Mouse (Mus musculus): ENCODE measurements at regions not wholly inside any gene's neighbourhood (a gene's known extent, or its start where the extent isn't known, plus 50 kb on each side); places are given as distances from the start of the nearest gene placed in this dataset.
"Not testable (repeated sequence)": the region's sequence is repeated elsewhere in the genome, so short reads cannot be mapped to it uniquely, and the experiment has no call there.

DNA sequence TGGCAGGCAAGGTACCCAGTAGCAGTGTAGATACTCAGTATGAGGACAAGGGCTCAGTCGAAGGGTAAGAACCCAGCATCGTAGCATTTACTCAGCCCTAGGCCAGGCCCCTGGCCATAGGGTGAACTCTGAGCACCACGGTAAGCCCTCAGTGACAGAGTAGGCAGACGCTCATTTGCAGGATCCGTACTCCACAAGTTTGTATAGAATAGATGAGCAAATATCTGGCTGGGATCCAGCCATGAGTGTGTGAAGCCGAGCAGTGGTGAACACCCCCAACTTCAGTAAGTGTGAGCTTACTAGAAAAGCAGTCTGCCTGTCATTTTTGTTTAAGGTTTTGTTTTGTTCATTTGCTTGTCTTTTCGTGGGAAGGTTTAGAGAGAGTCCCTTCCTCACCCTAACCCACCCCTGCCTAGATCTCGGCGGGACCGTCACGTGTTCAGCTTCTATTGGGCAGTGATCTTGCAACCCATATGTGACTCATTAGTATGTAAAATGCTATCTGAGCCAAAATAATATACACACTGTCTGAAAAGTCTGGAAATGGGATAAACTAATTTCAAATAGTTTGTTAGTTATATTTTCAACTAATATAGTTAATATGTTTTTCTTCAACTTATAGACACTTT is 76.3 kb downstream of the Gm5447 start:
- DNase-seq (ENCODE audit: low read depth): no peak

DNA sequence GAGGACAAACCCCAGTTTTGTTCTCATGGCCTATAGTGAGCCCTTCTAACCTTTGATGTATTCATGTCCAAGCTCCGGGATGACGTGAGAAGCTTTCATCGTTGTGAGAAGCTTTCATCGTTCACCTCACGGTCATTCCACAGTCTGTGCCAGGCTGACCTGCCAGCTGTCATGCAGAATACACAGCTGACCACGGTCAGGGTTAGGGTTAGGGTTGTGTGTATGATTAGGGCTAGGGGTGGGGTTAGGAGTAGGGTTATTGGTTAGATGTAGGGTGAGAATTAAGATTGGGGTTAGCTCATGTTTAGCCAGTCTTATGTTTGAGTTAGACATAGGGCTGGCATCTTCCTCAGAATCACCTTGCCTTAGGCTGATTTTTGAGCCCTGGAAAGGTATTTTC is 77.6 kb downstream of the Gm5447 start:
- DNase-seq (ENCODE audit: low read depth): not testable (repeated sequence)

DNA sequence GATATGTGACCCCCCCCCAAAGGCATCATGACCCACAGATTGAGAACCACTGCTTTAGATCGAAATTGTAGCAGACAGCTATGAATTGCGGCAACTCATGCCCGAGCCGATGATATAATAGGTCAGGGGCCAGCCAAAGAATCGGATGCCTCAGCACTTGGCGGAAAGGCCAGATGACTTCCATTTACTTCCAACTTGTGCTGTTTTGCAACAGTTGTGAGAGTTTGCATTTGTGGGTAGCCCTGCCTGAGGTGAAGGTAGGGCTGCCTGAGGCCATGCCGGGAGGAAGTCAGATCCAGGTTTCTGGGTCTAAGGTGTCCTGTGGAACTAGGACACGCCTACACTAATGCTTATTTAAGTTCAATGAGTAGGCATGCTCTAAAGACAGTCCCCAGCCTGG is 80.4 kb downstream of the Gm5447 start:
- no peak for DNase-seq (ENCODE audit: low read depth)

- no peak for DNase-seq (ENCODE audit: low read depth)
Measured at GRCm38 (mm10) chr13:31055376-31056083, 81.5 kb downstream of the Gm5447 start.

GRCm38 (mm10) chr13:31056154-31056871 is 82.3 kb downstream of the Gm5447 start:
- no peak for DNase-seq (ENCODE audit: low read depth)

- DNase-seq (ENCODE audit: low read depth): no peak
Measured at GRCm38 (mm10) chr13:31060916-31061431, 87.0 kb downstream of the Gm5447 start.

- DNase-seq (ENCODE audit: low read depth): no peak
Measured at GRCm38 (mm10) chr13:31068343-31068742, 94.3 kb downstream of the Gm5447 start.

DNA sequence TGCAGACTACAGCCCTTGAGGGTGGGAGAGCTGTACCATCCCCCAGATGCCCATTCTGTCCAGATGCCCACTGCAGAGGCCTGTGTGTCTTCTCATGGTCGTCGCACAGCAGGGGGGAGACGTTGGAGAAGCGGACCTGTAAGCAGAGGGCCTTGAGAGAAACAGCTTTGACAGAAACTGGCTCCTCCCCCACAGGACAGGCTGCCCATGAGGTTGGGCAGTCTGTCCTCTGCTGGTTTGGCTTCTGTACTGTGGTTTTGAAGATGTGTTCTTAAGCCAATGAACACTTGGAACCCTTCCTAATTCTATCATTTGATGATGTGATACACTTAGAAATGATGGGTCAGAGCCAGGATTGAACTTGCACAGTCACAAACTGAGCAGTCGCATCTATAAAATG is 102.5 kb downstream of the Gm5447 start:
- DNase-seq (ENCODE audit: low read depth): no peak

DNA sequence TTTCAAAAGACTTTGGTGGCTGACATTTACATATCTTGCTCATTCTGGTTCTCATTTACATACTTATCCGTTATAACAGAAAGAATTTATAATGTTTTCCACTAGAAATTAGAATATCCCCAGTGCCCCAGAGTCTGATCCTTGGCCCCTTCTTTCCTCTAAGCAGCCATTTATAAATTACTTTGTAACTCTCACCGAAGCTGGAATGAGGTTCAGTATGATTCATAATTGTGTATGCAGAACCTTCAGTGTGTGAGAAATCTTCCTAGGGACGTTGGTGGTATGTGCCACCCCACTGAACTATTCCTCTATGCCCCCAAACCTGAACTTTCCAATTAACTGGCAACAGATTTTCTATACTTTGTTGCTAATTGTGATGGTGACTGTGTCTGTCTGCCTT is 104.7 kb downstream of the Gm5447 start:
- no peak for DNase-seq (ENCODE audit: low read depth)

- no peak for DNase-seq (ENCODE audit: low read depth)
Measured at GRCm38 (mm10) chr13:31080215-31080614, 106.2 kb downstream of the Gm5447 start.

GRCm38 (mm10) chr13:31082448-31083140 is 108.6 kb downstream of the Gm5447 start:
- DNase-seq (ENCODE audit: low read depth): peak; percentile 80

- no peak for DNase-seq (ENCODE audit: low read depth)
Measured at GRCm38 (mm10) chr13:31101051-31101450, 127.0 kb downstream of the Gm5447 start.

DNA sequence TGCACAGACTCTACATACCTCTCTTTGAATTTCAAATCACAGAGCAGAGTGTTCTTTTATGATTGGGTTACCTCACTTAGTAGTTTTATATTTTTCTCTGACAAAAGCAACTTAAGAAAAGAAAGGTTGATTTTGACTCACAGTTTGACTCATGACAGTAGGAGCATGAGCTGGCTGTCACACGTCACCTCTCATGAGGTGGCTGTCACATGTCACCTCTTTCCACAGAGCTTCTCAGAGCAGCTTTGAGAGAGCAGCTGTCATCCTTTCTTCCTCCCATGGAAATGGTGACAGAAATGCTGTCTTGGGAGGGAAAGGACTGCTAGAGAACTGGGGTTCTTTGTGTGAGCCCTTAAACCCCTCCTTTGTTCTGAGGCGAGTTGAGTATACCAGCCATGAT is 133.4 kb downstream of the Gm5447 start:
- no peak for DNase-seq (ENCODE audit: low read depth)

DNA sequence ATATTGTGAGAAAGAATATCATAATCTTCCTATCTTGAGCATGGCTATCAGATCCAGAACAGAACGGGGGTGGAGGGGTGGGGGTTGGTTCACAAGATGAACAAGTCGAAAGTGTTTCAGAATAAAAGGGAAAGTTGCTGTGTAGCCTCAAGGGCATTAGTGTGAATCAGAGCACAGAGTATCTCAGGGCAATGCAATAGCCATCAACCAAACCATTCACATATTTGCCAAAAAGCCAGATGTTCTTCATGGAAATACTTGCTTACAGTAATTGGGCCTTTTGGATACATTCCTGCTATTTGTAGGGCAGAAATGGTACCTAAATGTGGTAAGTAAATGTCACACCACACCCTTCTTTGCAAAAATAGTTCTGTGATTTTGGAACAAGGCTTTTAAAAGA is 135.2 kb downstream of the Gm5447 start:
- DNase-seq (ENCODE audit: low read depth): no peak

DNA sequence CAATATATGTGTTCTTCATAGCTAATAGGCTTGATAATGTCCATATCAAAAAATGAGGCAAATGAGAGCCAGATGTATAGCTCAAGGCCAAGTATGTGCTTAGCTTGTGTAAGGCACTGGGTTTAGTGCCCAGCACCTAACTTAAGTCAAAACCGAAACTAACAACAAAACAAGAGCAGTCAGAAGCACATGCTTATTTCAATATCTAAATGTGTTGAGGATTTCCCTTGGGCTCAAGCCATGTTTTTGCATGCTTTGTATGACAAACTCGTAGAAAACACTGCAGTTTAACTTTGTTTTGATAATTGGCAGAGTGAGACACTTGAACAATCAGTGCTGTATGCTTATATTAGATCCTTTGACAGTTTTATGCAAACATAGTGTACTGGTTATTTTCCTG is 148.7 kb downstream of the Gm5447 start:
- no peak for DNase-seq (ENCODE audit: low read depth)

DNA sequence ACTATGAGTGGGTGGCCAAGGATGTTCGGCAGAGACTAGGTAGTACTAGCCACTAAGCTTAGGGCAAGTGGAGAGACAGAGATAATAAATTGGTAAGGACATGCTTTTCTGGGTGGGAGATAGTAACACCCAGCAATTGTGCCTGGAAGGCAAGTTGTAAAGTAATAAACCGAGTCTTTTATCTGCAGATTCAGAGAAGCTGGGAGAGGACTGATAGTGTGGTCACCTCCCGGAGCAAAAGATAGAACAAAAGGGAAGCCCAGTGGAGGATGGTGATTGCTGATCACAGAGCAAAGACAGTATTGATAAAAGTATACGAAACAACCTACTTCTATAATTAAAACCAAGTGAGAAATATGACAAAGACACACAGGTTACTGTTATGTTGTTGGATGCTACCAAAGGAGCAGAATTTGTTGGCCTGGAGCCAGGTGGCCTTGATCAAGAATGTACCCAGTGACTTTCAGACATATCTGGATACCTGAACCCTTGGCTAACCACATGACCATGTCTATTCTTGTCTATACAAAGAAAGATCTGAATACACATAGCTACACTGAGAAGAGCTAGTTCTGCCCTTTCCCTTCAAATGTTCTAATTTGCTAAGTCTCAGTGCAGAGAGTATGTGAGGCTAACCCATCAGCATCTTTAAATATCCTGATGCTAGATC is 150.7 kb downstream of the Gm5447 start:
- DNase-seq (ENCODE audit: low read depth): no peak

DNA sequence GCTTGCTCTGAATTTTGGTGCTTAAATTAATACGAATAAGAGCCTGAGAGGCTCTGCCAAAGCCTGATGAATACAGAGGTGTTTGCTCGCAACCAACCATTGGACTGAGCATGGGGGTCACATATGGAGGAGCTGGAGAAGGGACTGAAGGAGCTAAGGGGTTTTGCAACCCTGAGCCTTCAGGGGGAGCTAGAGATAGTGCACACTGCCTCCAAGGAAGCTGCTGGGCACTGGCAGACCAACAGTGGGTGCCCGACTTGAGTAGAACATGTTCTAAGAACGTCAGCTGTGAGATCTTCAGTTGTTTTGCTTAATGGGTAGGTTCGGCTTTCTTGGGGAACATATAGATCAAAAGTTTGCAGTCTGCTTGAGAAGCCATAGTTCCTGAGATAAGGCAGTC is 158.5 kb downstream of the Gm5447 start:
- peak; percentile 10 for DNase-seq (ENCODE audit: low read depth)

DNA sequence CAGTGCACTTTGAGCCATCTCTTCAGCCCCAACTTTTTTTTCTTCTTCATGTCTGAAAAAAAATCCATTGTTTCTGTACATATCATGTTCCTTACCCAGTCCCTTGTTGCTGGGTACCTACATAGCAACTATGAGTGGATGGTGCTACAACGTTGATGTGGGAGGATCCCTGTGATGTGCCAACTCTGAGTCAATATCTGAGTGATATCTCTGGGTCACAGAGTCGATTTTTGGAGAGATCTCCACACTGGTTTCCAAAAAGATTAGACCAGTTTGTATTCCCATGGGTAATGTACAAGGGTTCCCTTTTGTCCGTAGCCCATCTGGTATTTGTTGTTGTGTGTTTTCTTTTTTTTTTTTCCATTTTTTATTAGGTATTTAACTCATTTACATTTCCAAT is 165.7 kb downstream of the Gm5447 start:
- no peak for DNase-seq (ENCODE audit: low read depth)

DNA sequence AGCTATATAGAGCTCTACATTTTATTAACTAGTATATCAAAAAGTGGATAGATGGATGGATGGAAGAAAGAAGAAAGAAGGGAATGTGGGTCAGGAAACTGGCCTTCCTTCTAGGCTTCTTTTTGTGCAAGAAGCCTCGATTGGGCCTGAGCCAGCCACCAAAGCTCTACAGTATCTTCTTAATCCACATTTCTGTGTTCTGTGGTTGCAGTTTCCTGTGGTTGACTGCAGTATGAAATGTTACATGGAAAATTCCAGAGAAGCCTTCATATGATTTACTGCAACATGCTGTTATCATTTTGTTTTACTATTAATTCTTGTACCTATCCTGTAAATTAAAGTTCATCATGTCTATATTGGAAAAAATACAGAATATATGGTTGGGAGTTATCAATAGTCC is 173.3 kb downstream of the Gm5447 start:
- DNase-seq (ENCODE audit: low read depth): peak; percentile 47

DNA sequence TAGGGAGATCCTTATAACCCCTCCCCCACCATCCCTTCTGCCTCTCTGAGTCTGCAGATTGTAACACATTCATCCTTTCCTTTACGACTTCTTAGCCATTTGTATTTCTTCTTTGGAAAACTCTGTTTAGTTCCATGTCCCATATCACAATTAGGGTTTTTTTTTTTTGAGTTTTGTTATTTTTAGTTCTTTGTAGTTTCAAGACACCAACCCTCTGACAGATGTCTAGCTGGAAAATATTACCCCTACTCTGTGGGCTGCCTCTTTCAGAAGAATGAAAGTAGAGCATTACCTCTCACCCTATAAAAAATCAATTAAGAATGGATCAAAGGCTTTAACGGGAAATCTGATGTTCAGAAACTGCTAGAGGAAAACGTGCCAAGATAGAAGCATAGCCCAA is 180.1 kb downstream of the Gm5447 start:
- DNase-seq (ENCODE audit: low read depth): no peak

GRCm38 (mm10) chr13:31163878-31164495 is 190.0 kb downstream of the Gm5447 start:
- DNase-seq (ENCODE audit: low read depth): no peak

All from 416B (cell line).